Mouse (Mus musculus) embryonic facial prominence, embryonic 10.5 days (tissue): ENCODE data around the gene Tmem139. TPM values are rescaled to one million over a fixed set of nuclear protein-coding genes. Genes with fewer than 3 reads are reported as not detected.
A peak's percentile ranks its signal among the peaks of the same experiment; 100 is the strongest.

Source experiments
- DNase-seq: peaks from one replicate; pipeline ENCODE4 v3.0.0-alpha.2; 2017; ENCODE audit warnings: low spot score
- H3K27ac ChIP-seq: fragments of 300-500 bp; sonication (generic); replicated peaks from 2 replicates; pipeline ENCODE4 v1.5.1; 2016; ENCODE audit warnings: mild to moderate bottlenecking
- H3K27me3 ChIP-seq: fragments of 300-500 bp; sonication (generic); replicated peaks from 2 replicates; pipeline ENCODE4 v1.6.1; 2016; ENCODE audit warnings: low read depth, mild to moderate bottlenecking; ENCODE audit not compliant: poor library complexity, severe bottlenecking
- H3K36me3 ChIP-seq: fragments of 300-500 bp; sonication (generic); replicated peaks from 2 replicates; pipeline ENCODE4 v1.6.1; 2016; ENCODE audit warnings: mild to moderate bottlenecking, moderate library complexity
- H3K4me1 ChIP-seq: fragments of 300-500 bp; sonication (generic); 2 replicates; pipeline ENCODE4 v1.6.1; 2016
- H3K4me3 ChIP-seq: fragments of 300-500 bp; sonication (generic); 2 replicates; pipeline ENCODE4 v1.5.1; 2016; ENCODE audit warnings: mild to moderate bottlenecking, moderate library complexity
- H3K9me3 ChIP-seq: fragments of 300-500 bp; sonication (generic); 2 replicates; pipeline ENCODE4 v1.6.1; 2016; ENCODE audit warnings: mild to moderate bottlenecking
- WGBS: fragments of 180-500 bp; shearing (Covaris S2); methylation state at CpG from one replicate; pipeline ENCODE4 v1.1.7; 2016; 5-methylcytosine and 5-hydroxymethylcytosine counted together
- polyA plus RNA-seq: library from polyadenylated mRNA; unstranded; fragments of >200 nt; fragmentation: Nextera tagmentation; extraction: Ambion mirVana; gene quantifications from 2 replicates; pipeline ENCODE4 v1.2.1, GENCODE M21; 2016

Gene Tmem139
- polyA plus RNA-seq = 0.60 and 0.90 TPM in 2 replicates

DNA sequence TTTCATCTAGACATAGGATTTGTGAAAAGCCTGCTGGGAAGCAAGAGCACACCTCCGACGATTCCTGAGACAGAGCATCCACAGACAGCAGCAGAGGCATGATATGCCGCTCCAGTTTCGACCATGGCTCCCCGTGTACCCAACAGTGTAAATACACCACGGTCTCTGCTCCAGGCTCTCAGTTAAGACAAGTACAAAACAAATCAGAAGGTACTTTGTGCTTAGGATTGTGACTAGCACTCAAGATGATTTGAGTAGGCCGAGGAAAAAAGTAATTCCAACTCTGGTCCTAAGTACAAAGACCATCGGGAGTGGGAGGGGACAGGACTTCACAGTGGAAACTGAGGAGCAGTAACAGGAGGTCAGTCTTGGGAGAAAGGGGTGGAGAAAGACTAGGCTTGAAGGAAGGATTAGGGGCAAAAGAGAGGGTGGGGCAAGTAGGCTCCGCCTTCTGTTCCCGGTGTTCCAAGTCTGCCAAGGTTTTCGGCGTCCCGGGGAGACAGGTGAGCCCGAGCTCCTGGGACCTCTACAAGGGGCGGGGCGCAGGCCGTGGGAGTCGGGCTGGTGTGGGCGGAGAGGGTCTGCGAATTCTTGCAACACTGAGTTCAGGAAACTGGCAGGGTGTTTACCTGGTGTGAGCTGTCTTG is at the start of gene Tmem139:
Gene Tmem139, plus strand, starts transcription at position 447 of the 647 bp plus-strand sequence.
- Histone ChIP-seq H3K36me3 (no peaks in the 10 kb centered on the region), H3K27ac (no peak within 1 kb of the TSS), H3K4me1 (peaks cover 16% of the 10 kb centered on the region), H3K27me3 (peaks cover 18% of the 10 kb centered on the region), H3K4me3 (peak within 1 kb of the TSS; percentile 48), H3K9me3 (no peaks in the 10 kb centered on the region)
- 17% methylated on average over 20 of the region's 20 CpGs for WGBS
- no peak for DNase-seq

DNA sequence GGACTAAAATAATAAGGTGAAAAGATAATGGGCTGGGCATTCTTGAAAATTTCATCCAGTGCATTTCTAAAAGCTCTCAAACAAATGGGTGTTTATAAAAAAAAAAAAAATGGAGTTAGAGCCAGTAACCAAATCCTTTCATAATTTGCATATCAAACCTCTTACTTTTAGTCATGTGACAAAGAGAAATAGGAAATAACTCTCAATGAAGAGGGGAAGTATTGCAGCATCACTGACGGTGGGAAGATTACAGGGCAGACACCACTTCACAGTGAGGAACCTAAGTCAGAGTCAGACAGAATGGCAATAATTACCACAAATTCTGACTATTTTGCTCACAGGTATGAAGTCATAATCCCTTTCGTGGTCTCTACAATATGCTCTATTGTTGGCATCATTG is 46.7 kb upstream of the Tmem139 start, which contains the start of gene Tas2r144:
Gene Tas2r144, plus strand, starts transcription at position 301 of the 400 bp plus-strand sequence.
- Histone ChIP-seq H3K9me3 (no peaks in the 10 kb centered on the region), H3K27me3 (no peaks in the 10 kb centered on the region), H3K4me3 (no peak within 1 kb of the TSS), H3K36me3 (no peaks in the 10 kb centered on the region), H3K4me1 (no peaks in the 10 kb centered on the region), H3K27ac (no peak within 1 kb of the TSS)
- no peak for DNase-seq
- WGBS = 90% methylated on average over 2 of the region's 2 CpGs

DNA sequence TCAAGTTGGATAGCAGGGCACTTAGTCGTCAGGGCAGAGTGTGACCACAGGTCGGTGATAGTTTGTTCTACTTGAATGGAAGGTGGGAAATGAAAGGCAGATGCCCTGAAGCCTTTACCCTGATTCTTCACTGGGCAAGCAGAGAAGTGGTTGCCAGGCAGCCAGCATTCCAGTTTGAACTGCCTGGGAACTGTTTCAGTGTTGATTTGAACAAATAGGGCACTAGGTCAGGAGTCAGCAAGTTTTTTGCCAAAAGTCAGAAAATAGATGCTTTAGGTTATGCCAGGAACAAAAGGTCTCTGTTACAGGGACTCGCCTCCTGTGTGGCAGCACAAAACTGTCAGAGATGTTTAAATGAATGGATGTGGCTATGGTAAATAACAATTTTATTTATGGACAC is 39.5 kb upstream of the Tmem139 start:
- Histone ChIP-seq H3K36me3 (no peaks in the 10 kb centered on the region), H3K4me3 (no peak overlapping the region), H3K4me1 (no peaks in the 10 kb centered on the region), H3K27me3 (no peaks in the 10 kb centered on the region), H3K27ac (no peak overlapping the region), H3K9me3 (no peaks in the 10 kb centered on the region)
- DNase-seq = no peak
- WGBS = 51% methylated on average over 3 of the region's 3 CpGs

DNA sequence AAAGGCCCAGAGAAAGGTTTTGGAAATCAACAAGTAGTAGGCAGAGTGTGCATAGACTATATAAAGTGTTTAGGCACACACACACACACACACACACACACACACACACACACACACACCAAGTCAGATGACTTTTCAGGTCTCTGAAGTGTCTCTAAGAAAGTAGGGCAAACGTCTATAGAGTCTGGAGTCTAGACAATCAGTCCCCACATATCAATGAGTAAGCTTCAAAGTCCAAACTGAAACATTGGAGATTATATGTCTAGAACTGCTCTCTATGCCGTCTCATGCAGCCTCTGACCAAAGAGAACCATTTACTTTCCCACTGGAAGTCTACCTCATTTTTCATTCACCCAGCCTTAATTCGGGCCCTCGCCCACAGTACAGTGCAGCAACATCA is 36.7 kb upstream of the Tmem139 start:
- 82% methylated on average over 4 of the region's 4 CpGs for WGBS
- Histone ChIP-seq H3K36me3 (no peaks in the 10 kb centered on the region), H3K27ac (no peak overlapping the region), H3K9me3 (no peaks in the 10 kb centered on the region), H3K4me1 (no peaks in the 10 kb centered on the region), H3K4me3 (no peak overlapping the region), H3K27me3 (no peaks in the 10 kb centered on the region)
- no peak for DNase-seq

DNA sequence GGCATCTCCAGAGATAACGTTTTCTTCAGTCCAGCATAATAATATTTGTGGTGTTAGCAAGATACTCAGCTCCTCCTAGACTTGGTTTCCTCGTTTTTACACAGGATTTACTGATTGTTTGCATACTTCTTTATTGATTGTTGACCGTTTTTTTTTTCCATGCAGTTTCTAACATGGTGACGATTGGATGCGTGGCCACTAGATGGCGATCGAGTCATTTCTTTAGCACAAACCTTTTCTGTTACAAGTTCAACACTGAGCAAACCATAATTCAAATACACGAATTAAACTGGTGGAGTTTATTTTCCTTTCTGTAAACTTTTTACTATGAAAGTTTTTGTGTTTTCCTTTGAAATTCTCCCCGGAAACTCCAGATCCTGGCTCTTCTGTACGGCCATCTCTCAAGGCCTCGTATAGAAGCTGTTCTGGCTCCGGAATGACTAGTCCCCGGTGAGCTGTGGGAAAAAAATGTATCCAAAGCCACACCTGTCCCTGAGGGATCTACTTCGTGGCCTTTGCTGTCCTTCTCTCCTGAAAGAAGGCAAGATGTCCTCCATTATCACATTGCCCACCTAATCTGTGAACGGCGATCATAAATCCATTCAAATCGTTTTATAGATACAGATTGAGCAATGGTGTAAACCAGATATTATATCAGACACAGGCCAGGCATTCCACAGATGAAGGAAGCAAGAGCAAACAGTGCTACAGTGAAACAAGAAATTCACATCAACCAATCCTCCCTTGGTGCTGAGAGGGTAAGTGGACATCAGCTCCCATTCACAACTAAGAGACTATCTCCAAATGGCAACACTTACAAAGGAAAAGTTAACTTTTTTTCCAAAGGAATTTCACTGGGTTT is 34.3 kb upstream of the Tmem139 start:
- Histone ChIP-seq H3K4me1 (no peaks in the 10 kb centered on the region), H3K9me3 (no peaks in the 10 kb centered on the region), H3K36me3 (no peaks in the 10 kb centered on the region), H3K27me3 (no peaks in the 10 kb centered on the region), H3K4me3 (no peak overlapping the region), H3K27ac (no peak overlapping the region)
- 34% methylated on average over 17 of the region's 17 CpGs for WGBS
- DNase-seq = peak; percentile 69

DNA sequence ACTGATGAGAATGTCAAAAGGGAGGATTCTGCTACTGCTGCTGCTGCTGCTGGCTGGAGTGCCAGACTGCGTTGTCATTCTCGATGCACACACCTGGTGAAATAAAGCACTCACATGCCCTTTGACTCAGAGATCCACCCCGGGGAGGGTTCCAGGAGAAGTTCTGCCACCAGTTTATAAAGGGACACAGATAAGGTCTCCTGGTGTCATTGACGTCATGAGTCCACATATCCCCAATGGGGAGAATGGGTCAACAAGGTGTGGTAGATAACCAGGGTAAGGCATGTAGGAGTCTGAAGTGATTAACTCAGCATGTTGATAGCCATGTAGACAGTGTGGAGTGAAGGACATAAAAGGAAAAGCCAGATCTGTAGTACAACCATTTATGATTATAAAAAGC is 32.2 kb upstream of the Tmem139 start:
- Histone ChIP-seq H3K4me1 (no peaks in the 10 kb centered on the region), H3K27ac (no peak overlapping the region), H3K36me3 (no peaks in the 10 kb centered on the region), H3K9me3 (no peaks in the 10 kb centered on the region), H3K27me3 (no peaks in the 10 kb centered on the region), H3K4me3 (no peak overlapping the region)
- 83% methylated on average over 4 of the region's 4 CpGs for WGBS
- no peak for DNase-seq

DNA sequence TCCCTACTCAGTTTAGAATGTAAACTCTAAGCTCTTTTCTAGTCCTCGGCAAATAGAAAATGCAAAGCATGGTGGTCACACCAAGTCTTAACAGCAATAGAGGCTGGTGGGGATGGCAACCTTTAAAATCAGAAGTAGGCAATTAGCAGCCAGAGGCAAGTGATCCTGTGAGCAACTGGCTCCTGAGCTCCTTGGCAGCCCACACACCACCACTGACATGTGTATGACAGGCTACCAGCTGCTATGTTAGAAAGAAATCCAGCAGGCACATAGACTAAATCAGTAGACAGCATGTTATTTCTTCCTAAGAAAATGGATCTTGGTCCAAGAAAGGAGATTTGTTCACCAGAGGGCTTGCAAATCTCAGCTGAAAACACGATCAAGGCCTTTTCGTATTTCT is 30.6 kb upstream of the Tmem139 start:
- DNase-seq = no peak
- H3K4me1 ChIP-seq = no peaks in the 10 kb centered on the region
- H3K27me3 ChIP-seq = no peaks in the 10 kb centered on the region
- H3K27ac ChIP-seq = no peak overlapping the region
- no peaks in the 10 kb centered on the region for H3K9me3 ChIP-seq
- H3K4me3 ChIP-seq = no peak overlapping the region
- no peaks in the 10 kb centered on the region for H3K36me3 ChIP-seq
- 94% methylated on average over 3 of the region's 3 CpGs for WGBS

DNA sequence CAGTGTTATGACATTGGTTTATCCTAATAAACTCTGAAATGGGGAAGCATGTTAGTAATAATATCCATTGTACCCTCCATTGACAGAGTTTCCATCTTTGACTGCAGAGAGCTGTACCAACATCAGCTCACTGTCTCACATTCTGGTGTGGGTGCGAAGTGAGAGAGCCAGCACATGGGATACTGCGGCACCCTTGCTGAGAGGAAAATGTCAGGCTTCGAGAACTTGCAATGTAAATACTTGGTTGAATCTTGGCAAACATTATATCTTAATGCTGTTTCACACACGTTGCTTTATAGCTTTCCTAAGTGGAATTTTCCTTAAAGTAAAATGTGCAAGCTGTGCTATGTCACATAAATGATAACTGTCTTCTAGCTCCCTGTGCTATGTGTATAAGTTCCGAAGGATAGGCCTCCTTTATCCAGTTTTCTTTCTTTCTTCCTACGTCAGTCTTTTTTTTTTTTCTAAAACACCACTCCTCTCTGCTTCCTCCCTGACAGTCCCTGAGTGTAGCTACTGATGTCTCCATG is 24.4 kb upstream of the Tmem139 start:
- no peaks in the 10 kb centered on the region for H3K27me3 ChIP-seq
- no peak for DNase-seq
- no peaks in the 10 kb centered on the region for H3K4me1 ChIP-seq
- no peaks in the 10 kb centered on the region for H3K36me3 ChIP-seq
- no peak overlapping the region for H3K27ac ChIP-seq
- WGBS = 78% methylated on average over 6 of the region's 6 CpGs
- H3K4me3 ChIP-seq = no peak overlapping the region
- no peaks in the 10 kb centered on the region for H3K9me3 ChIP-seq

DNA sequence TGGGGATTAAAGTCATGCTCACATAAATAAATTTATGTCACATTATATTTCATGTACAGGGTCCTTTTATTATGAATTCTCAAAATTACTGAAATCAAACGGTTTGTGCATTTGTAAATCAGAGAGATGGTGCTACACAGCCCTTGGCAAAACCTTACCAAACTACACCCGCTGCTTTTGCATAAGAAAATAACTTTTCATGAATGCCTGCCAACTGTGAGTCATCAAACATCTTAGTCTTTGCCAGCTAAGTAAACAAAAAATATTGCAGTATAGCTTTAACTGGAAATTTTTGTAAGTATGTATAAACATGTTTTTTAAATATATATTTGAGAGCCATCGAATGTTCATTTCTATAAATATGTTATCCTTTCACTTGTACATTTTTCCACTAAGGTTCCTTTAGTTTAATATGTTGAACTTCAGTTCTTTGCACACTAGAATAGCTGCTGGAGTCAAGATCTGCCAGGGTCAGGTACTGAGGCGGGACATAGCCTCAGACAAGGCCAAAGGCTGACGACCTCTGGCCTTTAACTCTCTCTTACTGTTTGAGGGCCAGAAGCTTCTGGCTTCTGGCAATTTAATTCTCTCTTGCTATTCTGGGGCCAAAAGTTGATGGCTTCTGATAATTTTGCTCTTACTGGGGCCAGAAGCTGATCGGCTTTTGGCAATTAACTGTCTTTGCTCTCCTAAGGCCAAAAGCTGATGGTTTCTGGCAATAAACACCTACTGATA is 20.3 kb upstream of the Tmem139 start:
- Histone ChIP-seq H3K9me3 (no peaks in the 10 kb centered on the region), H3K27me3 (peaks cover 6% of the 10 kb centered on the region)
- 65% methylated on average over 6 of the region's 6 CpGs for WGBS

DNA sequence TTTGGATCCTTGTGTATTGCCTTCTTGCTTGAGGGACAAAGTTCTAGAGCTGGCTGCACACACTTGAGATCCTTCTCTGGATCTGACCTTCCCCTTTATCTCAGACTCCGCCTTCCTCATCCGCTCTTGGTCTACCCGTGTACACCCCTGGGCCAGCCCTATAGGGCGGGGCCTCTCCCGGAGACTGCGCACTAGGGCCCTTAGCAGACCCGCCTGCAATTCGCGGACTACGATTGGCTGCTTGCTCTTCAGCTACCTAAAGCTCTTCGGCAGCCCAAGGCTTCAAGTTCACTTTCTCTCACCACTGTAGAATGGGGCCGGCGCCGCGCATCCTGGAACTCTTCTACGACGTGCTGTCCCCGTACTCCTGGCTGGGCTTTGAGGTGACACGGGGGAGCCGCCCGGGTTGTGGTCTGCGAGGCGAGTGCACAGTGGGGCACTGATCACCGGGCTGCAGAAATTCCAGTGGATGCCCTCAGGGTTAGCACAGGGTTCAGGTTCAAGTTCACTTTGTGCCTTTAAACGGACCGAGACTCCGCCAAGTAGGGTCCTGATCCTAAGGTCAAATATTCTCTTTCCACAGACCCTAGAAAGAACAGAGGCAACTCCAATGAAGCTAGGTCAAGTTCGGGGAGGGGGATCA is 15.9 kb upstream of the Tmem139 start, which contains the start of gene Gstk1:
Gene Gstk1, plus strand, starts transcription at position 225 of the 643 bp plus-strand sequence.
- peaks cover 15% of the 10 kb centered on the region for H3K27me3 ChIP-seq
- no peaks in the 10 kb centered on the region for H3K36me3 ChIP-seq
- WGBS = 2% methylated on average over 28 of the region's 28 CpGs
- H3K27ac ChIP-seq = peak within 1 kb of the TSS; percentile 65
- H3K4me1 ChIP-seq = peaks cover 11% of the 10 kb centered on the region; the same call in 1 of the 2 replicates
- peak within 1 kb of the TSS; percentile 62 for H3K4me3 ChIP-seq
- no peaks in the 10 kb centered on the region for H3K9me3 ChIP-seq
- peak; percentile 89 for DNase-seq

More for the DNA sequence above, 20.3 kb upstream of the Tmem139 start:
- no peaks in the 10 kb centered on the region for H3K36me3 ChIP-seq
- DNase-seq = no peak
- no peak overlapping the region for H3K27ac ChIP-seq
- H3K4me3 ChIP-seq = no peak overlapping the region
- H3K4me1 ChIP-seq = peaks cover 10% of the 10 kb centered on the region; the same call in 1 of the 2 replicates

DNA sequence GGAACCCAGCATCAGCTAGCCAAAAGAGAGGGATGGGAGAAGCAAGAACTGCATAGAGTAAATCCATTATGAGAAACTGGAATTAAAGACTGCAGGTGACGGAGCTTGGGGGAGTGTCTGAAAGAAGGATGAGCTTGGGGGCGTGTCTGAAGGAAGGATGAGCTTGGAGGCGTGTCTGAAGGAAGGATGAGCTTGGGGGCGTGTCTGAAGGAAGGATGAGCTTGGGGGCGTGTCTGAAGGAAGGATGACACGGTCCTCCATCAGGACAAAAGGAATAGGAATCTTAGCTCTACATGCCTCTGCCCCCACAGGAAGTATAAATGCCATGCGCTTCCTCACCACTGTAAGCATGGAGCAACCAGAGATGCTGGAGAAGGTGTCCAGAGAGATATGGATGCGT is 14.6 kb upstream of the Tmem139 start:
- 3% methylated on average over 8 of the region's 8 CpGs for WGBS
- H3K4me3 ChIP-seq = 0 out of 2 replicates have a peak overlapping the region, but pooled peaks have one; percentile 18

DNA sequence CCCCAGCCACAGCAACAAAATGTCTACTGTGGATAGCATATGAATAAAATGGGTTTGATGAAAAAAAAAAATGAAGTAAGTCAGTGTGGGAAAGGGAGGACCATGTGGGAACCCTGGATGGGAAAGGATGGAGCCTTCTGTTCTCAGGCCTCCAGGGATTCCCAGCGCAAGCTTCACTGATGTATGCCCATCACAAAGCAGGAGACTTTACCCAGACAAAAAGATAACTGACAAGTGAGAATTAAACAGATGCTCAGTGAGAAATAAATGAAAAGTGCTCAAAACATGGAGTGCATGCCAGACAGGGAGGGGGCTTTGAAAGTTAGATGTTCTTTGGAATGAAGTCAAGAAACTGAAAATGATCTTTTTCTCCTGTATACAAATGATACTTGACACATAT is 13.8 kb upstream of the Tmem139 start:
- Histone ChIP-seq H3K4me1 (peaks cover 11% of the 10 kb centered on the region; the same call in 1 of the 2 replicates), H3K36me3 (no peaks in the 10 kb centered on the region), H3K4me3 (no peak overlapping the region), H3K27ac (no peak overlapping the region), H3K9me3 (no peaks in the 10 kb centered on the region), H3K27me3 (peaks cover 15% of the 10 kb centered on the region)
- no peak for DNase-seq
- WGBS = 89% methylated on average over 1 of the region's 1 CpGs

More for the DNA sequence above, 14.6 kb upstream of the Tmem139 start:
- Histone ChIP-seq H3K36me3 (no peaks in the 10 kb centered on the region), H3K27me3 (peaks cover 15% of the 10 kb centered on the region), H3K27ac (no peak overlapping the region), H3K4me1 (peaks cover 11% of the 10 kb centered on the region; the same call in 1 of the 2 replicates), H3K9me3 (no peaks in the 10 kb centered on the region)
- no peak for DNase-seq
